ENCODE assay signal across 1 mouse cellular context in the genomic region with DNA sequence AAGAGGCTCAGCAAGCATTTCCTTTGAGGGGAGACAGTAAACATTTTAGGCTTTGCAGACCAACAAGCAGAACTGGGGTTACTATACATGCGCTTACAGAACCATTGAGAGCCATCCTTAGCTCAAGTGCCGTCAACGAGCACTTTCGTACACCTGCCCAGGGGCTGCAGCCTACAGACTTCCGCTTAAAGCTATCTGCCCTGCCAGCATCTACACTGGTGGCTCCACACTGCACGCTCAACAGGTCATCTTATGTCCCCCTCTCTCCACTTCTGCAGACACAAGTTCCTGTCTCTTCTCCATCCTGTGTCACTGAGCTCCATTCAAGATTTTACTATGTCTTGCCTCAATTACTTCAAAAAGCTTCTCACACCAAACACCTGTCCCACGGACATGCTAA.
TF ChIP-seq lines count a peak whose summit lies in the region.

No protein-coding gene starts in this region.

TF ChIP-seq in CH12.LX, 34 proteins besides CTCF, POLR2A, EP300 and RAD21 (continued from another document):
- TF ChIP-seq TCF12 (IDR thresholded peaks at IDR 0.05; ENCODE audit: low read depth, low read length) (no peak), CHD2 (IDR thresholded peaks at IDR 0.05; ENCODE audit: low read length) (no peak), USF1 (IDR thresholded peaks at IDR 0.05; ENCODE audit: low read depth, low read length) (no peak), NRF1 (IDR thresholded peaks at IDR 0.05; ENCODE audit: low read depth, low read length) (no peak), SIN3A (IDR thresholded peaks at IDR 0.05; ENCODE audit: low read length) (no peak)
